ENCODE assay signal across 8 mouse cellular contexts in the genomic region with DNA sequence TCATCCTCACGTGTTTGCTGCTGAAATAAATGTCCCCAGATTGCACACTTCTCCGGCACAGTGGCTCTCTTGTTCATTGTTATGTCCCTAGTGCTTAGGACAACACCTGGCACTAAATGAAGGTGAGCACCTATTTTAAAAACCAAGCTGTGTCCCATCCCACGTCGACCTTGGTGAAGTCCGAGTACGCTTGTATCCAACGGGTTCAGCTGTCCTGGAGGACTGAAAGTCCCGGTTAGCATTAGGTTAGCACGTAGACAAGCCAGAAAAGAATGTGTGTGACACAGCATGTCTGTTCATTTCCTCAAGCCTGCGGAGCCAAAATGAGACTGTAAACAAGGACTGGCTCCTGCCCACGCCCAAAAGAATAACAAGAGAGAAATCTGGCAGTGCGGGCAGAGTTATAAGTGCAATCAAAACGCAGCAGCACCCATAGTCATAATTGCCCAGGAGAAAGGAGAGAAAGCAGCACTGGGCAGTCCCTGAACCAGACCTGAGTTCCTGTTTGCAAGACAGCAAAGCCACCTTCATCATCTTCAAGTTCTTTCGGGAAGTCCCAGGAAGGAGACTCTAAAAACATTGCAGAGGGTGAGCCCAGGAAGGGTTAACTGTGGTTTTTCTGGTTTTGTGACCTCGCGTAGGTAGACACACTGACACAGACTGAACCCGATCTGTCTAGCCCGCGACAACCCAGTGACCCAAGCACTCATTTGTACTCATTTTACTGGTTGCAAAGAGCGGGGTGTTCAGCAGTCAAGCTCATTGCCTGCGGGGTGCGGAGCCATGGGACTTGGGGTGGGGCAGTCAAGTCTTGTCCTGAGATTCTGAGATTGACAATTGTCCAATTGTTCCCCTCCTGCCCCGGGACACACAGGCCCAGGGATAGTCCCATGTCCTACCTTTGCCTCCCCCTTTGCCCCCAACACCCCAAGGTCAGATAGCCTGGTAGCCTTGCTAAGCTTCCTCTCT. TPM values are rescaled to one million over a fixed set of nuclear protein-coding genes. Genes with fewer than 3 reads are reported as not detected.
DNase-seq lines count a peak whose midpoint lies in the region; ATAC-seq lines count a peak whose summit lies in the region.

A gene (minus strand): TSS at position 51 of the 969 bp plus-strand sequence.

- peaks cover 11% of the 10 kb centered on the region for H3K4me1 ChIP-seq in forebrain, embryonic 15.5 days
- H3K4me1 ChIP-seq in hindbrain, embryonic 11.5 days (replicated peaks; ENCODE audit: control insufficient read depth, insufficient read depth, low read length): no peaks in the 10 kb centered on the region; the same call in 1 of the 2 replicates
- peaks cover 9% of the 10 kb centered on the region for H3K4me1 ChIP-seq in limb, embryonic 11.5 days (ENCODE audit: control insufficient read depth, insufficient read depth, low read length)
- peaks cover 13% of the 10 kb centered on the region for H3K4me1 ChIP-seq in midbrain, embryonic 13.5 days (replicated peaks)

- H3K27me3 ChIP-seq in forebrain, embryonic 15.5 days: no peaks in the 10 kb centered on the region
- H3K27me3 ChIP-seq in hindbrain, embryonic 11.5 days (ENCODE audit: control insufficient read depth, insufficient read depth, low read length): no peaks in the 10 kb centered on the region
- H3K27me3 ChIP-seq in limb, embryonic 11.5 days (ENCODE audit: control insufficient read depth, insufficient read depth, low read length): no peaks in the 10 kb centered on the region
- no peaks in the 10 kb centered on the region for H3K27me3 ChIP-seq in midbrain, embryonic 13.5 days

- 81% methylated on average over 23 of the region's 23 CpGs for WGBS in forebrain, embryonic 15.5 days
- 84% methylated on average over 23 of the region's 23 CpGs for WGBS in hindbrain, embryonic 11.5 days
- WGBS in limb, embryonic 11.5 days: 85% methylated on average over 23 of the region's 23 CpGs
- WGBS in midbrain, embryonic 13.5 days: 90% methylated on average over 23 of the region's 23 CpGs

- no peaks in the 10 kb centered on the region for H3K9me3 ChIP-seq in forebrain, embryonic 15.5 days
- no peaks in the 10 kb centered on the region for H3K9me3 ChIP-seq in hindbrain, embryonic 11.5 days (ENCODE audit: control insufficient read depth, low read length)
- no peaks in the 10 kb centered on the region for H3K9me3 ChIP-seq in limb, embryonic 11.5 days (ENCODE audit: control insufficient read depth, low read length)
- no peaks in the 10 kb centered on the region for H3K9me3 ChIP-seq in midbrain, embryonic 13.5 days

- peak within 1 kb of the TSS; percentile 62 for H3K4me2 ChIP-seq in forebrain, embryonic 15.5 days (replicated peaks)
- peak within 1 kb of the TSS; percentile 61 for H3K4me2 ChIP-seq in hindbrain, embryonic 11.5 days (replicated peaks; ENCODE audit: low read depth, low read length)
- H3K4me2 ChIP-seq in limb, embryonic 11.5 days (ENCODE audit: low read depth, severe bottlenecking): peak within 1 kb of the TSS; percentile 66
- peak within 1 kb of the TSS; percentile 67 for H3K4me2 ChIP-seq in midbrain, embryonic 13.5 days (replicated peaks)

- peak; percentile 42 for DNase-seq in cerebellum, adult 11-12 months
- DNase-seq in cerebellum, adult 8-10 months: no peak
- no peak for DNase-seq in hindbrain, embryonic 11.5 days (ENCODE audit: low spot score)
- DNase-seq in limb, embryonic 11.5 days (ENCODE audit: low spot score): no peak
- DNase-seq in frontal cortex, postnatal 14 days (ENCODE audit: low spot score in 2 of 2): no peak

- no peak for ATAC-seq in activated CD4-positive, CD25-positive, alpha-beta regulatory T cell, adult 4 months
- ATAC-seq in forebrain, embryonic 15.5 days (replicated peaks): no peak
- no peak for ATAC-seq in hindbrain, embryonic 11.5 days (ENCODE audit: low FRiP score)
- no peak for ATAC-seq in limb, embryonic 11.5 days (ENCODE audit: insufficient number of reproducible peaks, low FRiP score, low TSS enrichment, low read depth)
- ATAC-seq in midbrain, embryonic 13.5 days: no peak

- no peaks in the 10 kb centered on the region for H3K36me3 ChIP-seq in forebrain, embryonic 15.5 days
- H3K36me3 ChIP-seq in hindbrain, embryonic 11.5 days (ENCODE audit: control insufficient read depth, insufficient read depth, low read length): no peaks in the 10 kb centered on the region
- H3K36me3 ChIP-seq in limb, embryonic 11.5 days (ENCODE audit: control insufficient read depth, insufficient read depth, low read length): no peaks in the 10 kb centered on the region
- H3K36me3 ChIP-seq in midbrain, embryonic 13.5 days: no peaks in the 10 kb centered on the region

- peak within 1 kb of the TSS; percentile 83; the same call in 1 of the 2 replicates for H3K27ac ChIP-seq in forebrain, embryonic 15.5 days (replicated peaks)
- no peak within 1 kb of the TSS for H3K27ac ChIP-seq in hindbrain, embryonic 11.5 days (ENCODE audit: low read depth, low read length)
- H3K27ac ChIP-seq in limb, embryonic 11.5 days (replicated peaks; ENCODE audit: low read depth, low read length): no peak within 1 kb of the TSS
- 0 out of 2 replicates have a peak within 1 kb of the TSS, but pooled peaks have one; percentile 92 for H3K27ac ChIP-seq in midbrain, embryonic 13.5 days

- peak within 1 kb of the TSS; percentile 86 for H3K4me3 ChIP-seq in forebrain, embryonic 15.5 days
- peak within 1 kb of the TSS; percentile 89 for H3K4me3 ChIP-seq in hindbrain, embryonic 11.5 days (ENCODE audit: low read depth, low read length)
- peak within 1 kb of the TSS; percentile 93; the same call in 1 of the 2 replicates for H3K4me3 ChIP-seq in limb, embryonic 11.5 days (ENCODE audit: low read depth, low read length)
- H3K4me3 ChIP-seq in midbrain, embryonic 13.5 days (replicated peaks): peak within 1 kb of the TSS; percentile 93

- H3K9ac ChIP-seq in forebrain, embryonic 15.5 days (replicated peaks): no peak within 1 kb of the TSS
- H3K9ac ChIP-seq in hindbrain, embryonic 11.5 days (ENCODE audit: low read depth, low read length): no peak within 1 kb of the TSS
- H3K9ac ChIP-seq in limb, embryonic 11.5 days (ENCODE audit: low read length): no peak within 1 kb of the TSS; the same call in 1 of the 2 replicates
- peak within 1 kb of the TSS; percentile 95 for H3K9ac ChIP-seq in midbrain, embryonic 13.5 days (replicated peaks)

RNA-seq across cellular contexts. Expression of the gene that starts here (rescaled TPM):
- polyA plus RNA-seq in activated CD4-positive, CD25-positive, alpha-beta regulatory T cell, adult 4 months (2017; shearing (Covaris generic)): 10 to 100 TPM; 56.2 to 64.9 TPM
- polyA plus RNA-seq in forebrain, embryonic 15.5 days (2015; fragmentation: Nextera tagmentation; extraction: Ambion mirVana): 130 and 136 TPM in 2 replicates
- polyA plus RNA-seq in hindbrain, embryonic 11.5 days (2014; fragmentation: Nextera tagmentation; extraction: Ambion mirVana): 132 and 163 TPM in 2 replicates
- 166 and 173 TPM in 2 replicates for polyA plus RNA-seq in limb, embryonic 11.5 days (2014; fragmentation: Nextera tagmentation; extraction: Ambion mirVana)
- polyA plus RNA-seq in midbrain, embryonic 13.5 days (2015; fragmentation: Nextera tagmentation; extraction: Ambion mirVana): 121 and 129 TPM in 2 replicates

Comparison
In these comparisons a context has a peak if more than half of its experiments do, and no peak if none do; other contexts are left out.
1. H3K27ac ChIP-seq: peak in forebrain, embryonic 15.5 days (single experiment) and midbrain, embryonic 13.5 days (single experiment); none in hindbrain, embryonic 11.5 days (single experiment) and limb, embryonic 11.5 days (single experiment).
2. Peak in every context shown above with its lines, with median percentiles within 50 percentile points of each other: H3K4me2 ChIP-seq and H3K4me3 ChIP-seq.